Mouse (Mus musculus): ENCODE measurements around the gene Gm1113. TPM values are rescaled to one million over a fixed set of nuclear protein-coding genes. Genes with fewer than 3 reads are reported as not detected.

Gene Gm1113
- polyA plus RNA-seq (2014; fragmentation: Nextera tagmentation; extraction: Ambion mirVana): not detected in 2 replicates

GRCm38 (mm10) chr9:35518169-35518568, at the start of gene Gm1113:
TSS of gene Gm1113 (minus strand) at chr9:35518269.
- no peaks in the 10 kb centered on the region for H3K9me3 ChIP-seq (ENCODE audit: control insufficient read depth, low read length)
- no peaks in the 10 kb centered on the region for H3K27me3 ChIP-seq (ENCODE audit: control insufficient read depth, insufficient read depth, low read length)
- no peak for ATAC-seq (ENCODE audit: insufficient number of reproducible peaks, low FRiP score, low TSS enrichment, low read depth)
- no peak for DNase-seq (ENCODE audit: low spot score)
- H3K27ac ChIP-seq (replicated peaks; ENCODE audit: low read depth, low read length): no peak within 1 kb of the TSS
- peaks cover 8% of the 10 kb centered on the region for H3K4me1 ChIP-seq (ENCODE audit: control insufficient read depth, insufficient read depth, low read length)
- H3K4me2 ChIP-seq (ENCODE audit: low read depth, severe bottlenecking): no peak within 1 kb of the TSS
- H3K9ac ChIP-seq (ENCODE audit: low read length): no peak within 1 kb of the TSS
- no peaks in the 10 kb centered on the region for H3K36me3 ChIP-seq (ENCODE audit: control insufficient read depth, insufficient read depth, low read length)
- no peak within 1 kb of the TSS for H3K4me3 ChIP-seq (ENCODE audit: low read depth, low read length)
- 77% methylated on average over 3 of the region's 3 CpGs for WGBS

GRCm38 (mm10) chr9:35564536-35565240, 46.6 kb upstream of the Gm1113 start:
- Histone ChIP-seq H3K27ac (replicated peaks; ENCODE audit: low read depth, low read length) (no peak overlapping the region), H3K4me3 (ENCODE audit: low read depth, low read length) (no peak overlapping the region), H3K4me1 (ENCODE audit: control insufficient read depth, insufficient read depth, low read length) (peaks cover 3% of the 10 kb centered on the region; the same call in 1 of the 2 replicates), H3K9ac (ENCODE audit: low read length) (no peak overlapping the region), H3K9me3 (ENCODE audit: control insufficient read depth, low read length) (no peaks in the 10 kb centered on the region), H3K4me2 (ENCODE audit: low read depth, severe bottlenecking) (no peak overlapping the region), H3K36me3 (ENCODE audit: control insufficient read depth, insufficient read depth, low read length) (peaks cover 8% of the 10 kb centered on the region; the same call in 1 of the 2 replicates), H3K27me3 (ENCODE audit: control insufficient read depth, insufficient read depth, low read length) (no peaks in the 10 kb centered on the region)
- DNase-seq (ENCODE audit: low spot score) (no peak), ATAC-seq (ENCODE audit: insufficient number of reproducible peaks, low FRiP score, low TSS enrichment, low read depth) (no peak)
- WGBS: 93% methylated on average over 5 of the region's 5 CpGs

GRCm38 (mm10) chr9:35561583-35561982, 43.5 kb upstream of the Gm1113 start:
- Histone ChIP-seq H3K9ac (ENCODE audit: low read length) (no peak overlapping the region), H3K27me3 (ENCODE audit: control insufficient read depth, insufficient read depth, low read length) (no peaks in the 10 kb centered on the region; the same call in 1 of the 2 replicates), H3K4me1 (ENCODE audit: control insufficient read depth, insufficient read depth, low read length) (peaks cover 7% of the 10 kb centered on the region), H3K36me3 (ENCODE audit: control insufficient read depth, insufficient read depth, low read length) (peaks cover 8% of the 10 kb centered on the region; the same call in 1 of the 2 replicates), H3K9me3 (ENCODE audit: control insufficient read depth, low read length) (no peaks in the 10 kb centered on the region), H3K4me2 (ENCODE audit: low read depth, severe bottlenecking) (no peak overlapping the region), H3K27ac (replicated peaks; ENCODE audit: low read depth, low read length) (no peak overlapping the region), H3K4me3 (ENCODE audit: low read depth, low read length) (no peak overlapping the region)
- ATAC-seq (ENCODE audit: insufficient number of reproducible peaks, low FRiP score, low TSS enrichment, low read depth) (no peak), DNase-seq (ENCODE audit: low spot score) (peak; percentile 14)
- WGBS: 93% methylated on average over 6 of the region's 6 CpGs

- ATAC-seq (ENCODE audit: insufficient number of reproducible peaks, low FRiP score, low TSS enrichment, low read depth) (no peak), DNase-seq (ENCODE audit: low spot score) (no peak)
- H3K9ac ChIP-seq (ENCODE audit: low read length): no peak overlapping the region
- WGBS: 96% methylated on average over 11 of the region's 11 CpGs
- no peak overlapping the region for H3K4me3 ChIP-seq (ENCODE audit: low read depth, low read length)
- H3K36me3 ChIP-seq (ENCODE audit: control insufficient read depth, insufficient read depth, low read length): peaks cover 8% of the 10 kb centered on the region; the same call in 1 of the 2 replicates
- H3K27me3 ChIP-seq (ENCODE audit: control insufficient read depth, insufficient read depth, low read length): no peaks in the 10 kb centered on the region; the same call in 1 of the 2 replicates
- H3K9me3 ChIP-seq (ENCODE audit: control insufficient read depth, low read length): no peaks in the 10 kb centered on the region
- H3K4me2 ChIP-seq (ENCODE audit: low read depth, severe bottlenecking): no peak overlapping the region
- H3K27ac ChIP-seq (replicated peaks; ENCODE audit: low read depth, low read length): no peak overlapping the region
- peaks cover 7% of the 10 kb centered on the region for H3K4me1 ChIP-seq (ENCODE audit: control insufficient read depth, insufficient read depth, low read length)
Observed at GRCm38 (mm10) chr9:35561076-35561475, 43.0 kb upstream of the Gm1113 start.

- H3K4me3 ChIP-seq (ENCODE audit: low read depth, low read length): peak overlapping the region; percentile 57
- H3K9me3 ChIP-seq (ENCODE audit: control insufficient read depth, low read length): no peaks in the 10 kb centered on the region
- DNase-seq (ENCODE audit: low spot score) (peak; percentile 92), ATAC-seq (ENCODE audit: insufficient number of reproducible peaks, low FRiP score, low TSS enrichment, low read depth) (peak; percentile 89)
- peaks cover 3% of the 10 kb centered on the region; the same call in 1 of the 2 replicates for H3K36me3 ChIP-seq (ENCODE audit: control insufficient read depth, insufficient read depth, low read length)
- H3K27ac ChIP-seq (replicated peaks; ENCODE audit: low read depth, low read length): no peak overlapping the region
- H3K4me2 ChIP-seq (ENCODE audit: low read depth, severe bottlenecking): peak overlapping the region; percentile 89
- no peaks in the 10 kb centered on the region; the same call in 1 of the 2 replicates for H3K27me3 ChIP-seq (ENCODE audit: control insufficient read depth, insufficient read depth, low read length)
- H3K4me1 ChIP-seq (ENCODE audit: control insufficient read depth, insufficient read depth, low read length): peaks cover 7% of the 10 kb centered on the region
- WGBS: 1% methylated on average over 31 of the region's 31 CpGs
- peak overlapping the region; percentile 68 for H3K9ac ChIP-seq (ENCODE audit: low read length)
Observed at GRCm38 (mm10) chr9:35559009-35559890, 41.2 kb upstream of the Gm1113 start.

GRCm38 (mm10) chr9:35558257-35559008, 40.4 kb upstream of the Gm1113 start, which contains the start of the genes Ddx25 and Pus3:
TSS of gene Ddx25 (minus strand) at chr9:35558528.
TSS of gene Pus3 (plus strand) at chr9:35558595.
- under 1% methylated on average over 58 of the region's 59 CpGs for WGBS
- peak; percentile 78 for ATAC-seq (ENCODE audit: insufficient number of reproducible peaks, low FRiP score, low TSS enrichment, low read depth)
- peak within 1 kb of the TSS; percentile 68 for H3K9ac ChIP-seq (ENCODE audit: low read length)
- H3K36me3 ChIP-seq (ENCODE audit: control insufficient read depth, insufficient read depth, low read length): peaks cover 3% of the 10 kb centered on the region; the same call in 1 of the 2 replicates
- no peaks in the 10 kb centered on the region; the same call in 1 of the 2 replicates for H3K27me3 ChIP-seq (ENCODE audit: control insufficient read depth, insufficient read depth, low read length)
- H3K4me3 ChIP-seq (ENCODE audit: low read depth, low read length): peak within 1 kb of the TSS; percentile 57
- no peaks in the 10 kb centered on the region for H3K9me3 ChIP-seq (ENCODE audit: control insufficient read depth, low read length)
- peaks cover 7% of the 10 kb centered on the region for H3K4me1 ChIP-seq (ENCODE audit: control insufficient read depth, insufficient read depth, low read length)
- peak within 1 kb of the TSS; percentile 89 for H3K4me2 ChIP-seq (ENCODE audit: low read depth, severe bottlenecking)
- DNase-seq (ENCODE audit: low spot score): peak; percentile 70
- H3K27ac ChIP-seq (replicated peaks; ENCODE audit: low read depth, low read length): 0 out of 2 replicates have a peak within 1 kb of the TSS, but pooled peaks have one; percentile 14

- Histone ChIP-seq H3K36me3 (ENCODE audit: control insufficient read depth, insufficient read depth, low read length) (peaks cover 3% of the 10 kb centered on the region; the same call in 1 of the 2 replicates), H3K27ac (replicated peaks; ENCODE audit: low read depth, low read length) (no peak overlapping the region), H3K4me3 (ENCODE audit: low read depth, low read length) (no peak overlapping the region), H3K4me1 (ENCODE audit: control insufficient read depth, insufficient read depth, low read length) (peaks cover 7% of the 10 kb centered on the region), H3K9ac (ENCODE audit: low read length) (no peak overlapping the region), H3K27me3 (ENCODE audit: control insufficient read depth, insufficient read depth, low read length) (no peaks in the 10 kb centered on the region; the same call in 1 of the 2 replicates), H3K4me2 (ENCODE audit: low read depth, severe bottlenecking) (no peak overlapping the region), H3K9me3 (ENCODE audit: control insufficient read depth, low read length) (no peaks in the 10 kb centered on the region)
- DNase-seq (ENCODE audit: low spot score) (peak; percentile 12), ATAC-seq (ENCODE audit: insufficient number of reproducible peaks, low FRiP score, low TSS enrichment, low read depth) (no peak)
- 60% methylated on average over 12 of the region's 12 CpGs for WGBS
Observed at GRCm38 (mm10) chr9:35556494-35557102, 38.5 kb upstream of the Gm1113 start.
